Mouse (Mus musculus): ENCODE measurements at regions not wholly inside any gene's neighbourhood (a gene's known extent, or its start where the extent isn't known, plus 50 kb on each side); places are given as distances from the start of the nearest gene placed in this dataset.

GRCm38 (mm10) chr12:95937705-95938104 lies 245.7 kb downstream of the Flrt2 start:
- H3K4me3 ChIP-seq = no peak overlapping the region
- H3K9ac ChIP-seq (replicated peaks) = no peak overlapping the region
- 75% methylated on average over 4 of the region's 4 CpGs for WGBS
- H3K9me3 ChIP-seq = no peaks in the 10 kb centered on the region
- no peaks in the 10 kb centered on the region for H3K27me3 ChIP-seq
- no peak overlapping the region for H3K27ac ChIP-seq (replicated peaks)
- H3K36me3 ChIP-seq = no peaks in the 10 kb centered on the region
- no peak for ATAC-seq (replicated peaks)
- no peak overlapping the region for H3K4me2 ChIP-seq (replicated peaks)
- no peaks in the 10 kb centered on the region for H3K4me1 ChIP-seq

DNA sequence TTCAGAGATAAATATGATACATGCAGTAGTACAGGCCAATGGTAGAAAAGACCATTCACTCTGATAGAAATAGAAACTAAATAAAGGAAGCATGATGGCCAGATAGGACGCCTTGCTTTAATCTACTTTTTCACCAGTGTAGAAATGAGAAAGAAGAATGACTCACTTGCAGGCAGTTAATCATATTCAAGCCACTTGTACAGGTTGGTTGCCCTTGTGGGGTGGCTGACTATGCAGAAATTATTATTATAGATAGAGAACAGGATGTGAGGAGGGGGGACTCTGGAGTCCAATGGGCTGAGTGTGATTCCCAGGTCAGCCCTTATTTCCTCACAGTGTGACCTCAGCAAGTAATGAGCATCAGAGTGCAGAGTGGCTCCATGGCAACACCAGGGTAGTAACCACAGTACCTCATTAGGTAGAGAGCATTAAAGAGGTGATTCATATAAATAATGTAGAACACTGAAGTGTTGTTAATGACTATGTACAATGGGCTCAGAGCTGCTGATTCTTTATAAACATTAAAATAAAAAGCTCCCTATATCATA lies 248.5 kb downstream of the Flrt2 start:
- Histone ChIP-seq H3K9ac (replicated peaks) (no peak overlapping the region), H3K36me3 (no peaks in the 10 kb centered on the region), H3K9me3 (no peaks in the 10 kb centered on the region), H3K27ac (replicated peaks) (no peak overlapping the region), H3K4me3 (no peak overlapping the region), H3K27me3 (no peaks in the 10 kb centered on the region), H3K4me1 (no peaks in the 10 kb centered on the region), H3K4me2 (replicated peaks) (no peak overlapping the region)
- WGBS = 68% methylated on average over 1 of the region's 1 CpGs
- no peak for ATAC-seq (replicated peaks)

DNA sequence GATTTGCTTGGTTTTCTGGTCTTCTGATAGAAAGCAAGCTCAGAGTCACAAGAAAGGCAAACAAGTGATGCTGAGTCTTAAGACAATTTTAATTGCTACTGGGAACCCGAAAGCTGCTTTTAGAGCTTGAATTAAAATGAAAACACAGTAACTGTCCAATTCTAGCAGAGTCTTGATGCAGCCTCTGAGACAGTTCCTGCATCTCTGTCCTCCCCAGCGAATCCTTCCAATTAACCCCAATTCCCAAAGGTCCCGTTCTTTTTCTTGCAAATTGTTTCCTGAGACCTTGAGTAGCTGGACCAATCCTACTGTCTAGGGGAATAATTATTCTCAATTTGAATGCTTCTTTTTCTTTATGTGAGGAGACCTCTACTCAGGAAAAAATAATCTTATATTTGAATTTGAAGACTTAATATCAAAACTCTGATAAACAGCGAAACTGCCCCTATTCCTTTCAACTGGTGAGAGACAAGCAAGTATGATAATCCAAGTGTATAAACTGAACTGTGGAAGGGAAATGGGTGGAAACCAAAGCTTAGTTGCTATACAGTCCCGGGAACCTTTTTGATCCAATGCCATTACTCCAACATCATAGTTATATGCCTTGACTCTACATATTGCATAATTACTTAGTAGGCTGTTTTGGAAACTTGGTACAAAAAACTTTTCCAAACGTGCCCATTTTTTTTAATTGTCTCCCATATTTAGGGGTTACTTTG lies 267.9 kb downstream of the Flrt2 start:
- H3K27me3 ChIP-seq = no peaks in the 10 kb centered on the region
- H3K4me2 ChIP-seq (replicated peaks) = no peak overlapping the region
- H3K9me3 ChIP-seq = no peaks in the 10 kb centered on the region
- ATAC-seq (replicated peaks) = peak; percentile 64
- H3K4me1 ChIP-seq = no peaks in the 10 kb centered on the region
- no peaks in the 10 kb centered on the region for H3K36me3 ChIP-seq
- no peak overlapping the region for H3K4me3 ChIP-seq
- no peak overlapping the region for H3K9ac ChIP-seq (replicated peaks)
- 12% methylated on average over 6 of the region's 6 CpGs for WGBS
- no peak overlapping the region for H3K27ac ChIP-seq (replicated peaks)

DNA sequence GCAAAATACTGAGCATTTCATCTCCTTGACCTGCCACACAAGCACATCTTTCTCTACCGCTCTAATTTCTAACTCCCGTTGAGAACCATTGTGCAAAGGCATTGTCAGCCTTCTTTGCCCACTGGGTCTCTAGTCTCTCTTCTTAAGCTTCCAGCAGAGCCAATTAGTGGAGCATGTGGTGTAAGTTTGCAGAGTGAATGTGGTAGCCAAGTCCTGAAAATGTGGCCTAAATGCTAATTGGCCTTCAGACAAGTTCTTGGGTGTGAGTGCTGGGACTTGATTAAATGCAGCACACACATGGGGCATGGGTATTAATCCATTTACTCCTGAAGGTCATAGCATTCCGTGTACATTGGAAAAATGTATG lies 268.5 kb downstream of the Flrt2 start:
- H3K36me3 ChIP-seq = no peaks in the 10 kb centered on the region
- H3K4me1 ChIP-seq = no peaks in the 10 kb centered on the region
- H3K4me2 ChIP-seq (replicated peaks) = no peak overlapping the region
- no peaks in the 10 kb centered on the region for H3K27me3 ChIP-seq
- peak; percentile 91 for ATAC-seq (replicated peaks)
- no peak overlapping the region for H3K4me3 ChIP-seq
- no peaks in the 10 kb centered on the region for H3K9me3 ChIP-seq
- H3K27ac ChIP-seq (replicated peaks) = no peak overlapping the region
- WGBS = 2% methylated on average over 3 of the region's 3 CpGs
- H3K9ac ChIP-seq (replicated peaks) = no peak overlapping the region

- WGBS = 68% methylated on average over 4 of the region's 4 CpGs
- no peak overlapping the region for H3K4me2 ChIP-seq (replicated peaks)
- no peak overlapping the region for H3K27ac ChIP-seq (replicated peaks)
- H3K36me3 ChIP-seq = no peaks in the 10 kb centered on the region
- H3K9ac ChIP-seq (replicated peaks) = no peak overlapping the region
- no peak overlapping the region for H3K4me3 ChIP-seq
- H3K4me1 ChIP-seq = no peaks in the 10 kb centered on the region
- no peak for ATAC-seq (replicated peaks)
- no peaks in the 10 kb centered on the region for H3K9me3 ChIP-seq
- H3K27me3 ChIP-seq = no peaks in the 10 kb centered on the region
Observed at GRCm38 (mm10) chr12:95962817-95963216, 270.8 kb downstream of the Flrt2 start.

GRCm38 (mm10) chr12:95988669-95989288 lies 296.8 kb downstream of the Flrt2 start:
- Histone ChIP-seq H3K36me3 (no peaks in the 10 kb centered on the region), H3K9ac (replicated peaks) (no peak overlapping the region), H3K27me3 (no peaks in the 10 kb centered on the region), H3K27ac (replicated peaks) (no peak overlapping the region), H3K9me3 (no peaks in the 10 kb centered on the region), H3K4me3 (no peak overlapping the region), H3K4me2 (replicated peaks) (no peak overlapping the region), H3K4me1 (no peaks in the 10 kb centered on the region)
- WGBS = 82% methylated on average over 5 of the region's 5 CpGs
- ATAC-seq (replicated peaks) = no peak

- Histone ChIP-seq H3K4me3 (no peak overlapping the region), H3K27me3 (no peaks in the 10 kb centered on the region), H3K36me3 (no peaks in the 10 kb centered on the region), H3K4me2 (replicated peaks) (no peak overlapping the region), H3K9me3 (no peaks in the 10 kb centered on the region), H3K9ac (replicated peaks) (no peak overlapping the region), H3K4me1 (no peaks in the 10 kb centered on the region), H3K27ac (replicated peaks) (no peak overlapping the region)
- WGBS = 55% methylated on average over 2 of the region's 2 CpGs
- no peak for ATAC-seq (replicated peaks)
Observed at GRCm38 (mm10) chr12:95994963-95995362, 302.9 kb downstream of the Flrt2 start.

GRCm38 (mm10) chr12:96030180-96030579 lies 338.2 kb downstream of the Flrt2 start:
- no peak overlapping the region for H3K4me2 ChIP-seq (replicated peaks)
- no peak overlapping the region for H3K9ac ChIP-seq (replicated peaks)
- no peaks in the 10 kb centered on the region for H3K4me1 ChIP-seq
- WGBS = 59% methylated on average over 1 of the region's 1 CpGs
- H3K27ac ChIP-seq (replicated peaks) = no peak overlapping the region
- no peaks in the 10 kb centered on the region for H3K36me3 ChIP-seq
- no peak overlapping the region for H3K4me3 ChIP-seq
- H3K9me3 ChIP-seq = no peaks in the 10 kb centered on the region
- H3K27me3 ChIP-seq = no peaks in the 10 kb centered on the region
- no peak for ATAC-seq (replicated peaks)

DNA sequence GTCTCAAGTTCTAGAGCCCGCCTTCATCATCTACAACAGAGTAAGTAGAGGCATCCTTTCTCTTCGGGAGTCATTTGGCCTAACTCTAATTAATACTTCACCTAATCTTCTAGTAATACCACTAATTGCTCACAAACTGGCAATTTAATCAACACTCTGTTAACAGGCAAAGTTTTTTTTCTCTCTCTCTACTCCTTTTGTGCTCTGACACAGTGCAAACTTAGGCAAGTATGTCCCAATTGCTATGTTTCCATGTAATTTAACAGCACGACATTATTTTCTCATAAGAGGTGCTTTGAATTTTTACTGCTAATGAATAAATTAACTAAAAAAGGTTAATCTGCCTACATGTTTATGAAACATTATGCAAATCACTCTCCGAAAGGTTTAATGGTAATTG lies 383.3 kb downstream of the Flrt2 start:
- H3K36me3 ChIP-seq = no peaks in the 10 kb centered on the region
- H3K4me3 ChIP-seq = no peak overlapping the region
- H3K27ac ChIP-seq (replicated peaks) = no peak overlapping the region
- H3K4me1 ChIP-seq = peaks cover 2% of the 10 kb centered on the region; the same call in 1 of the 2 replicates
- no peak overlapping the region for H3K9ac ChIP-seq (replicated peaks)
- no peaks in the 10 kb centered on the region for H3K27me3 ChIP-seq
- WGBS = 29% methylated on average over 4 of the region's 4 CpGs
- peak; percentile 60; the same call in 1 of the 2 replicates for ATAC-seq (replicated peaks)
- no peaks in the 10 kb centered on the region for H3K9me3 ChIP-seq
- no peak overlapping the region for H3K4me2 ChIP-seq (replicated peaks)

- Histone ChIP-seq H3K4me3 (no peak overlapping the region), H3K36me3 (no peaks in the 10 kb centered on the region), H3K27ac (replicated peaks) (no peak overlapping the region), H3K4me1 (no peaks in the 10 kb centered on the region), H3K9me3 (no peaks in the 10 kb centered on the region), H3K4me2 (replicated peaks) (no peak overlapping the region), H3K9ac (replicated peaks) (no peak overlapping the region), H3K27me3 (no peaks in the 10 kb centered on the region)
- WGBS = 96% methylated on average over 2 of the region's 2 CpGs
- ATAC-seq (replicated peaks) = no peak
Observed at GRCm38 (mm10) chr12:96090995-96091394, 399.0 kb downstream of the Flrt2 start.

DNA sequence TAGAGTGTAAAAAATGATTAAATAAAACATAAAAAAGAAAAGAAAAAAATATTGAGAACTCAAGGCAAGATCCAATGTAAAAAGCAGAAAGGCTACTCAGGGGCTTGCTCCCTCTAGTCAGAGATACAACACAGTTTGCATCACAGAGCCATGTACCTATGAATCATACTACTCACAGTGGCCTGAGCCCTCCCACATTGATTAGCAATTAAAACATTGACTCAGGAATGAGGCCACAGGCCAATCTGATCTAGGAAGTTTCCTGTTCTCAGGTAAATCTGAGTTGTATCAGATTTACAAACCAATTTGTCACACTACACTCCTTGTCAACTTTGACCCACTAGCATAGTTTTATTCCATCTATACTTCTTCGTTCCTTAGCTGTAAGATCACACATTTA lies 414.2 kb downstream of the Flrt2 start:
- H3K36me3 ChIP-seq = no peaks in the 10 kb centered on the region
- 92% methylated on average over 1 of the region's 1 CpGs for WGBS
- no peak overlapping the region for H3K27ac ChIP-seq (replicated peaks)
- ATAC-seq (replicated peaks) = no peak
- no peak overlapping the region for H3K4me3 ChIP-seq
- H3K27me3 ChIP-seq = no peaks in the 10 kb centered on the region
- H3K9ac ChIP-seq (replicated peaks) = no peak overlapping the region
- H3K4me1 ChIP-seq = no peaks in the 10 kb centered on the region
- no peaks in the 10 kb centered on the region for H3K9me3 ChIP-seq
- no peak overlapping the region for H3K4me2 ChIP-seq (replicated peaks)

- 5% methylated on average over 3 of the region's 3 CpGs for WGBS
- no peaks in the 10 kb centered on the region for H3K36me3 ChIP-seq
- H3K9ac ChIP-seq (replicated peaks) = no peak overlapping the region
- H3K27me3 ChIP-seq = no peaks in the 10 kb centered on the region
- no peak overlapping the region for H3K27ac ChIP-seq (replicated peaks)
- H3K9me3 ChIP-seq = no peaks in the 10 kb centered on the region
- no peak overlapping the region for H3K4me3 ChIP-seq
- peak; percentile 96 for ATAC-seq (replicated peaks)
- no peak overlapping the region for H3K4me2 ChIP-seq (replicated peaks)
- H3K4me1 ChIP-seq = no peaks in the 10 kb centered on the region
Observed at GRCm38 (mm10) chr12:96114727-96115379, 422.8 kb downstream of the Flrt2 start.

All from forebrain, embryonic 15.5 days (tissue).